Mouse (Mus musculus) mouse trophoblast stem cell (cell line): Measurements from ENCODE around the gene Postn.

Experiments
- in situ Hi-C, 2 experiments: fragments of 300-500 bp; cut with MseI, MboI; formaldehyde crosslinking; loops; 2 replicates in 1 of 2; 3 replicates in 1 of 2; pipeline ENCODE4 v1.15.1; 2025

Gene Postn

DNA sequence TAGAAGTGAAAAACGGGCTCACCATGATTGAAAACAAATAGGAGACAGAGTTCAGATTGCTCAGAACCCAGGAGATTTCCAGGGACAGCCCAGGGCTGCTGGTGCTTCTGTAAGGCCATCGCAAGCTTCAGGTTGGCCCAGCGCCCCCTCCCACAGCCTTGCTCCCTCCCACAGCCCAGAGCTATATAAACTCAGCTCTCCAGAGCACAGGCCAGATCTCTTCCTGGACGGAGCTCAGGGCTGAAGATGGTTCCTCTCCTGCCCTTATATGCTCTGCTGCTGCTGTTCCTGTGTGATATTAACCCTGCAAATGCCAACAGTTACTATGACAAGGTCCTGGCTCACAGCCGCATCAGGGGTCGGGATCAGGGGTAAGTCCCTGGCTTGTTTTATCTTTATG lies at the start of gene Postn:
TSS of gene Postn (plus strand) at position 213 of the 400 bp plus-strand sequence.
- in situ Hi-C loops = loop anchor here in 1 of 2 experiments (10.0 kb wide), 1 partner anchor 164 kb away; no protein-coding TSS in a partner anchor

GRCm38 (mm10) chr3:54314055-54314454 lies 46.9 kb upstream of the Postn start:
- in situ Hi-C loops = no loop called here

DNA sequence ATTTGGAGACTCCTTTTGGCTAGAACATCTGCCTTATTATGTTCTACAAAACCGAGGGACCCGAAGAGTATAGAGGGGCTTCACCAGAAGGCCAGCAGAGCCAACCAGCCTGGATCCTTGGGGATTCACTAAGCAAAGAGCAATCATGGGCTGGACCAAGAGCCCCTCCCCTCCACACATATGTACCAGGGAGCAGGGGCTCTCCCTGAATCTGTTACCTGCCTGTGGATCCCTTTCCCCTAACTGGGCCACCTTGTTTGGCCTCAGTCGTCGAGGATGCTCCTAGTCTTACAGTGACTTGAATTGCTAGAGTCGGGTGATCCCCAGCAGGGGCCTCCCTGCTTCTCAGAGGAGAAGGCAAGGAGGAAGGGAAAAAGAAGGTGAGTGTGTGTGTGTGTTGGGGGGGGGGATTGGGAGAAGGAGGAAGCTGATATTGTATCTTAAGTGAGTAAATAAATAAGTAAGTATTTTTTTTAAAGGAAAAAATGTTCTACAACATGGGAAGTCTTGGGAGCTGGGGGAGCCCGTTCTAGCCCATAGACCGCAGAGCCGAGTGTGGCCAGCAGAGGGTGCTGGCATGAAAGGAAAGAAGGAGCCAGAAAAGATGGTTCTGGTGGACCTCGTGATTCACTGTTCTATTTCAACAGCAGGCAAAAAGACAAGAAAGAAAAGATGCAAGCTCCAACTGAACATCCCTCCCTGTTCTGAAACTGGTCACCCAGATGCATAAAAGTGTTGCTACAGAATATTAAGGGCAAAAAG lies 7.8 kb upstream of the Postn start:
- in situ Hi-C loops = loop anchor here (10.0 kb wide), 2 partner anchors 172 to 332 kb away; no protein-coding TSS in a partner anchor

DNA sequence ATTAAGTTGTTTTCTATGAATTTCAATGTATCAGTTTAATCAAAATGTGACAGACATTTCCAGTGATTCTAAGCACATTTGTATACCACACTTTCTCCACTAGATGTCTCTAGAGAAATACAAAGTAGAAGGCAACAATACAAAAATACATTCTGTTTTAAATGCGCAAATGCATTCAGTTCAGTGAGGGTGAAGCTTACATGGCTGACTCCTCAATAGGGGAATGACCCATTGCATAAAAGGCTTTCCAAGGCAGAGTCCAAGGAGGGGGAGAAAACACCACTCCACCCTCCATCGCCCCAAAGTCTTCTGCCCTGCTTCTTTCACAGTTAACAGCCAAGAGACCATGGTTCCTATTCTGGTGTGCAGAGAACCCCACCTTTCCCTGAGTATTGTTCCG lies 3.3 kb upstream of the Postn start:
- in situ Hi-C loops = loop anchor here (10.0 kb wide), 2 partner anchors 167 to 327 kb away; no protein-coding TSS in a partner anchor

DNA sequence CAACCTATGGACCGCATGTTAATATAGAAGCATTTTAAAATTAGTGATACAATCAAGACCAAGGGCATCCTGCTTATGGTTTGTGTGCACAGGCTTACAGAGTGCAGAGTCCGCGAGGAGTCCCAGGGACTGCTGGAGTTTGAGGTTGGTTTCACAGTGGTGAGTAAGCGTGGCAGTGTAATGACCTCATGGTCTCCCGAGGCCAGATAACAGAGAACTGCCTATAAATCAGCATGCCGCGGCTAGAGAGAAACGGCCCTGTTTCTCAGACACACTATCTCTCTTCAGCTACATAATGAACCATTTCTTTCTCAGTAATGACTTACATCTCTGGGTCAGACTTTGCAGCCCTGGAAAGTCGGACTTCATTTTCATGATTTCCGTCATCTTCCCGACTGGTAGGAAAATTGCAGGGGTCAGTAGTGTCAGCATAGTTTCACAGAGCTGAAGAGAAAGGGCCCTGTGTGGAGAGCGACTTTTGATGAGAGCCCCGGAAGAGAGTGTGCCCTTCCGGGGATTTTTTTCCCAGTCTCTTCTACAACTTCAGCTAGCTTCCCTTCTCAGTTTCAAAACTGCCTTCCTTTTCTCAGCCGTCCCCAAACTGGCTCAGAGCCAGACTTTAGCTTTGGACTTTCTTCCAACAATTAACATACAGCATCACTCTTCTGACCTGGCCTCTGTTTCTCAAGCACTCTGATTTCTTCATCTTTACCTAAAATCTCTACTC lies 2.3 kb upstream of the Postn start:
- in situ Hi-C loops = loop anchor here (10.0 kb wide), 2 partner anchors 166 to 326 kb away; no protein-coding TSS in a partner anchor

GRCm38 (mm10) chr3:54361656-54362055 lies 747 bp downstream of the Postn start:
- in situ Hi-C loops = loop anchor here in 1 of 2 experiments (10.0 kb wide), 1 partner anchor 163 kb away; no protein-coding TSS in a partner anchor

DNA sequence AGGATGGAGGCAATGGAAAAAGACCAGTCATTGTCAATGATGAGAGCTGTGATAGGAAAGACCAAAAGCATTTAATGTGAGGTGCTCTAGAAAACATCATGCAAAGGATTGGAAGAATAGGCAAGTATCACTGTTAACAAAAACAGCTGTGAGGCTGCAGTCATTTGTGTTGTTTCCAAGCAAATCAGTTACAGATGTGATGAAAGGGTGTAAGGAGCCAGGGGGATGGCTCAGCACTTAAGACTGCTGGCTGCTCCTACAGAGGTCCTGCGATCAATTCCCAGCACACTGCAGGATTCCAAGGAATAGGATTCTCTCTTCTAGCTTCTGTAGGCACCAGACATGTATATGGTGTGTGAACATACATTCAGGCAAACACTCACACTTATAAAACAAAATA lies 10.1 kb downstream of the Postn start:
- in situ Hi-C loops = no loop called here

DNA sequence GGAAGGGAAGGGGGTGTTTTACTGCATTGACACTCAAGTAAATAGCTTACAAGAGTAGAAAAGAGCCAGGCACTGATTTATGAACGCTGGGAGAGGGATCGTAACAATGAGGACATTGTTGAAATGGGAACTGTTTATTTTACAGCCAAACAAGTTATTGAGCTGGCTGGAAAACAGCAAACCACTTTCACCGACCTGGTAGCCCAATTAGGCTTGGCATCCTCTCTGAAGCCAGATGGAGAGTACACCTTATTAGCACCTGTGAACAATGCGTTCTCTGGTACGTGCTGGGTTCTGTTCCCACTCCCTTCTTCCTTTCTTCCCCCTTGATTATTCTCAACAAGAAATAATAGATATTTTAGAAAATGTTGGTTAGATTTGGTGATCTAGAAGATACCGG lies 11.7 kb downstream of the Postn start:
- in situ Hi-C loops = no loop called here

DNA sequence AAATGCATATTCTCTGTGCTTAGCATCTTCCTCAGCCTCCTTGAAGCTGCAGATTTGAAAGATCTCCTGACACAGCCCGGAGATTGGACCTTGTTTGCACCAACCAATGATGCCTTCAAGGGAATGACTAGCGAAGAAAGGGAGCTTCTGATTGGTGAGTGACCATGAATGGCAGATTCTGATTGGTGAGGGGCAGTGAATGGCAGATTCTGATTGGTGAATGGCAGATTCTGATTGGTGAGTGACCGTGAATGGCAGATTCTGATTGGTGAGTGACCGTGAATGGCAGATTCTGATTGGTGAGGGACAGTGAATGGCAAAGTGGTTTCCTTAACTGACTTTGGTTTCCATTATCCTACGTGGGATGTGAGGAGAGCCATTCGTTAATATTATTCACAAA lies 15.1 kb downstream of the Postn start:
- in situ Hi-C loops = no loop called here

DNA sequence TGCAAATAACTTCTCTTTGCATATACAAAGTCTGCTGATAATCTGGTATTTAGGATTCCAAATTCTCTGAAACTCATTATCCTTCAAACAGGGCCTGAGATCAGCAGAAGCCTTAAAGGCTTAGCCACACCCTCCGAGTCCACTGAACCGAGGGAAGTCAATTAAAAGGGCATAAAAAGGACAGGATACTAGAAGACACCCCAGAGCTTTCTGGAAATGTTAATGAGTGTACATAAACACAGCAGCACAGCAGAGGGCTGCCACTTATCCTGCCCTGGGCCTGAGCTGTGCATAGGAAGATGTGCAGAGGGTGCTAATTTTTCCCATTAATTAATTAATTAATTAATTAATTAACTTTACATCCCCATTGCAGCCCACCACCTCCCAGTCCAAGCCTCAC lies 16.7 kb downstream of the Postn start:
- in situ Hi-C loops = no loop called here

DNA sequence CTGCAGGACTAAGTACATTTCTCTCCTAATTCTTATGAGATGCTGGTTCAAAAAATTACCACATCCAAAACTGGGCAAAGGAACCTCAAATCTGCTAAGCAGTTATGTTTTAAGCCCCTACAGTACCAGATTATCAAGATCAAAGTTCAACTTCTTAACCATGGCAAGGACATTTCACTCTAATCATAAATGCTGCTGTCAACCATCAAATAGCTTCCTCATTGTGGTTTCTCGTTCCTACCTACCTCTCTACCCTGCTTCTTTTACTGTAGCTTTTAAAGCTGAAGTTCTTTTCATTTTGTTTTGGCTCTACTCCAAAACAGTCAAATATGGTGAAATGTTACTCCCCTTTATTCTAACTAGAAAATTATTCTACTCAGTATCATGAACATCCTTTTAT lies 17.2 kb downstream of the Postn start:
- in situ Hi-C loops = no loop called here

DNA sequence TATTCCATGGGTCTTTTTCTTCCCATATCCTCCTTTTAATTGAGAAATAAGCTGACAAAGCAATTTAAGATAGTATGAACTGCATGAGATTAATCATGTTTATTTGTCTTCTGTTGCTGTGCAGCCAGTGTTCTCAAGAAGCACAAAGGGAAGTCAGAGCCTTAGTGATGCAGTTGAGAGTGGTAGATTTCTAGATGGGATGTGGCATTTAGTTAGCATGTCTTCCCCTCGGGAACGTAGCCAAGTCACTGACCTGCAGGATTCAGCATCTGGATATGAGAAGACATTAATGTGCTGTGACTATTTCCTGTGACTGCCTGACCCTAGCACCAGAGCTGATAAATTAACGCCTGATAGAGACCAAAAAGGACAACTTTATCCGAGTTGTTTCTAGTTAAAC lies 19.1 kb downstream of the Postn start:
- in situ Hi-C loops = no loop called here

DNA sequence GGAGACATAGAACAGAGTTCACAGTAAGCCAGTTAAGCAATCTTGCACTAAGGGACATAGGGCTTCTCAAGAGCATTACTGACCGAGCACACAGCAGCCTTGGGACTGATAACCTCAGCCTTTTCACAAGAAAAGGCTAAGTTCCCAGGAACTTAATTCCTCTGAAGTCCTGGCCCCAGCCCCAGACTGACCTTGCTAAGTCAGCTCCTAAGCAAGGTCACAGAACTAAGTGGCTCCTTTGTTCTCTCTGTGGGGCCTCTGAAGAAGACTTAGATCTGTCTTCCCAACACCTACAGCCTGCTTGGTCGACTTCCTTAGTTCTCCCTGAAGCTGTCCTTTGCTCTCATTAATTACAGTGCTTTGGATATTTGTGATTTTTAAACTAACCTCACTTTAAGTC lies 38.4 kb downstream of the Postn start:
- in situ Hi-C loops = no loop called here

GRCm38 (mm10) chr3:54399911-54400310 lies 39.0 kb downstream of the Postn start:
- in situ Hi-C loops = no loop called here

GRCm38 (mm10) chr3:54400617-54401016 lies 39.7 kb downstream of the Postn start:
- in situ Hi-C loops = no loop called here

DNA sequence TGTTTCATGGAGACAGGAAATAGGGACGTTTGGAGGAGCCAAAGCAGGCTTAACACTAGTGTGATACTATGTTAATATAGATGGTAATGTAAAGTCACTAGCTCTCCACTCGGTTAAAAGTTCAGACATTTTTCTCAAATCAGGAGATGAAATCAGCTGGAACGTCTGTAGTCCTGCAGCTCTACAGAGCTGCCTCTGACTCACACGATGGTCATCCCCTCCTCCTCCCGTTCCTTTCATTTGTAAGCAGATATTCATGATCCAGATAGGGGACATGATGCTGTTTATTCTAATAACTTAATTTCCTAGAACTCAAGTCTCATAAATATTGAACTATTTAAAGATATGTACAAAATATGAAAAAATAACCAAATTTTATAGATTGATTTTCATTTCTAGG lies 40.8 kb downstream of the Postn start:
- in situ Hi-C loops = no loop called here

GRCm38 (mm10) chr3:54403791-54404190 lies 42.9 kb downstream of the Postn start:
- in situ Hi-C loops = no loop called here

DNA sequence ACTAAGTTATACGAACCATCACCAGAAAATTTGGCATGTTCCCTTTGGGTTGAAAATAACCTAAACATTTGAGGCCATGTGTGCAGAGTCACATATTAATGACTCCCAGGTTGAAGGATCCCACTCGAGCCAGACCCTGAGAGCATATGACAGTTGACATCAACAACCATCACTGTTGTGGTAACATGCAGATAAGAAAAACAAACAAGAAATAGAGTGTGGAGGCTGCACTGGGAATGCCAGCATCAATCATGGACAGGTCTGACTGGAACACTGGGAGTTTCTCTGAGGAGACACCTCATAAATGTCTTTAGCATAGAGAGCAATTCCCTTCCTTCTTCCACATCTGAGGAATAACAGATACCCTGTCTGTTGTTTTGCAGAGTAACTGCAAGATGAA lies 45.7 kb downstream of the Postn start:
- in situ Hi-C loops = no loop called here

GRCm38 (mm10) chr3:54411052-54411451 lies 50.1 kb downstream of the Postn start:
- in situ Hi-C loops = no loop called here

- in situ Hi-C loops = no loop called here
These were observed 52.1 kb downstream of the Postn start for GRCm38 (mm10) chr3:54412885-54413583.

GRCm38 (mm10) chr3:54413584-54413897 lies 52.6 kb downstream of the Postn start:
- in situ Hi-C loops = no loop called here

DNA sequence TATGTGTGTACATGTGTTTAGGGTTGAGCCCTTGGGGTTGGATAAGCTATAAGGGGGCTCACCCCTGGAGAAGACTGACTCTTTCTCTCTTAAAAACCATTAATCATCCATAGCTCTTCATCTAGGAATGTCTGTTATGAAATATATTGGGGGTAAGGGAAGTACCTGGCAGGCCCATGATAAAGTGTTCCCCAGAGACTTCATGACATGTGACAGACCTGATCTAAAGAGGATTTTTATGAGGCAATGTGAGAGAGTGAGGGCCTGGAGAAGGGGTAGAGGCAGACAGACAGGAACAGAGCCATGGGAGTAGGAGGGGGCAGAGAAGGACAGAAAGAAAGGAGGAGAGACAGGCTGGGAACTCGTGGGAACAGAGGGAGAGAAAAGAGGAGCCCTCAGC lies 53.5 kb downstream of the Postn start:
- in situ Hi-C loops = no loop called here
